In genomic region chr1:106735586-106735985, GRCm38 (mm10) we compare ENCODE assay signal across 8 mouse cellular contexts. TPM values are rescaled to one million over a fixed set of nuclear protein-coding genes. Genes with fewer than 3 reads are reported as not detected.
A peak's percentile ranks its signal among the peaks of the same experiment; 100 is the strongest.
DNase-seq lines count a peak whose midpoint lies in the region; ATAC-seq and TF ChIP-seq lines count a peak whose summit lies in the region.

No protein-coding gene starts in this region.

- DNase-seq in adrenal gland, postnatal 14 days, result peak; percentile 45
- DNase-seq in adrenal gland, postnatal 4 days (ENCODE audit: low spot score in 2 of 2), result no peak
- DNase-seq in left cerebral cortex, postnatal 14 days (ENCODE audit: low spot score in 2 of 2), result peak; percentile 49 to 54
- DNase-seq in left cerebral cortex, adult 9 months (ENCODE audit: low spot score in 2 of 2), result no peak
- peak; percentile 65 for DNase-seq in ZHBTc4 (ENCODE audit: low read depth, low spot score)
- peak; percentile 63 for DNase-seq in embryonic facial prominence, embryonic 11.5 days (ENCODE audit: low spot score)
- peak; percentile 72 for DNase-seq in lung, embryonic 14.5 days
- peak; percentile 45 for DNase-seq in stomach, postnatal 0 days (ENCODE audit: low spot score)

- no peak overlapping the region for H3K27ac ChIP-seq in embryonic facial prominence, embryonic 11.5 days (replicated peaks; ENCODE audit: low read depth, low read length)
- no peak overlapping the region for H3K27ac ChIP-seq in lung, embryonic 14.5 days (ENCODE audit: low read depth)
- no peak overlapping the region for H3K27ac ChIP-seq in stomach, postnatal 0 days (replicated peaks)

- H3K9me3 ChIP-seq in embryonic facial prominence, embryonic 11.5 days (replicated peaks; ENCODE audit: control insufficient read depth, low read length), result no peaks in the 10 kb centered on the region
- H3K9me3 ChIP-seq in lung, embryonic 14.5 days (ENCODE audit: low read depth, low read length), result no peaks in the 10 kb centered on the region
- no peaks in the 10 kb centered on the region for H3K9me3 ChIP-seq in stomach, postnatal 0 days (ENCODE audit: control insufficient read depth, low read length)

- WGBS in embryonic facial prominence, embryonic 11.5 days, result 60% methylated on average over 2 of the region's 2 CpGs
- WGBS in lung, embryonic 14.5 days, result 54% methylated on average over 2 of the region's 2 CpGs
- WGBS in stomach, postnatal 0 days, result 41% methylated on average over 2 of the region's 2 CpGs

- no peaks in the 10 kb centered on the region; the same call in 1 of the 2 replicates for H3K36me3 ChIP-seq in embryonic facial prominence, embryonic 11.5 days (replicated peaks; ENCODE audit: control insufficient read depth, insufficient read depth, low read depth, low read length)
- peaks cover 14% of the 10 kb centered on the region; the same call in 1 of the 2 replicates for H3K36me3 ChIP-seq in lung, embryonic 14.5 days (ENCODE audit: insufficient read depth)
- no peaks in the 10 kb centered on the region for H3K36me3 ChIP-seq in stomach, postnatal 0 days (ENCODE audit: control insufficient read depth, insufficient read depth, low read length)

- no peak overlapping the region for H3K4me3 ChIP-seq in embryonic facial prominence, embryonic 11.5 days (ENCODE audit: low read depth, low read length)
- no peak overlapping the region for H3K4me3 ChIP-seq in lung, embryonic 14.5 days (ENCODE audit: low read depth, low read length)
- H3K4me3 ChIP-seq in stomach, postnatal 0 days (ENCODE audit: low read depth, low read length), result no peak overlapping the region

- H3K4me1 ChIP-seq in embryonic facial prominence, embryonic 11.5 days (ENCODE audit: control insufficient read depth, insufficient read depth, low read length), result no peaks in the 10 kb centered on the region
- no peaks in the 10 kb centered on the region for H3K4me1 ChIP-seq in lung, embryonic 14.5 days (ENCODE audit: insufficient read depth)
- H3K4me1 ChIP-seq in stomach, postnatal 0 days (replicated peaks; ENCODE audit: control insufficient read depth, insufficient read depth), result no peaks in the 10 kb centered on the region

- ATAC-seq in embryonic facial prominence, embryonic 11.5 days (replicated peaks; ENCODE audit: insufficient number of reproducible peaks, low FRiP score, low TSS enrichment, low read depth), result no peak
- ATAC-seq in lung, embryonic 14.5 days (ENCODE audit: insufficient read depth), result no peak
- ATAC-seq in stomach, postnatal 0 days (ENCODE audit: low FRiP score, low TSS enrichment), result no peak

- peak; percentile 68 for TF ChIP-seq CTCF in lung, embryonic 14.5 days (IDR thresholded peaks at IDR 0.05; ENCODE audit: low read depth)
- peak; percentile 80 for TF ChIP-seq CTCF in stomach, postnatal 0 days (IDR thresholded peaks at IDR 0.05; ENCODE audit: low read depth)

- intact Hi-C loops in left cerebral cortex, postnatal 14 days (cut with DNase I), result no loop called here

- no peaks in the 10 kb centered on the region for H3K27me3 ChIP-seq in embryonic facial prominence, embryonic 11.5 days (ENCODE audit: control insufficient read depth, insufficient read depth, low read length)
- no peaks in the 10 kb centered on the region for H3K27me3 ChIP-seq in lung, embryonic 14.5 days (ENCODE audit: insufficient read depth, low read length)
- H3K27me3 ChIP-seq in stomach, postnatal 0 days (ENCODE audit: control insufficient read depth, insufficient read depth, low read length), result no peaks in the 10 kb centered on the region

- H3K4me2 ChIP-seq in embryonic facial prominence, embryonic 11.5 days (ENCODE audit: low read depth, low read length), result no peak overlapping the region
- H3K4me2 ChIP-seq in lung, embryonic 14.5 days, result no peak overlapping the region
- H3K4me2 ChIP-seq in stomach, postnatal 0 days (replicated peaks; ENCODE audit: low read depth), result no peak overlapping the region

- no peak for TF ChIP-seq EP300 in stomach, postnatal 0 days (optimal IDR thresholded peaks at IDR 0.05)

- H3K9ac ChIP-seq in embryonic facial prominence, embryonic 11.5 days (replicated peaks; ENCODE audit: low read length), result no peak overlapping the region
- no peak overlapping the region for H3K9ac ChIP-seq in lung, embryonic 14.5 days
- H3K9ac ChIP-seq in stomach, postnatal 0 days (ENCODE audit: low read length), result no peak overlapping the region

RNA-seq across cellular contexts. Expression of gene Bcl2, which starts 21.5 kb away (rescaled TPM):
- 6.0 and 10.1 TPM in 2 replicates for total RNA-seq in adrenal gland, postnatal 14 days (2021)
- 10 to 100 TPM in 1 of 2 experiments, 1 to 10 TPM in 1; 9.1 to 13.3 TPM for total RNA-seq in adrenal gland, postnatal 4 days (2021)
- total RNA-seq in left cerebral cortex, postnatal 14 days (2021), result 10 to 100 TPM; 12.3 to 12.4 TPM
- polyA plus RNA-seq in embryonic facial prominence, embryonic 11.5 days (2014; fragmentation: Nextera tagmentation; extraction: Ambion mirVana), result 7.1 and 7.6 TPM in 2 replicates
- polyA plus RNA-seq in lung, embryonic 14.5 days (2014; fragmentation: Nextera tagmentation; extraction: Ambion mirVana), result 16.2 and 16.5 TPM in 2 replicates
- polyA plus RNA-seq in stomach, postnatal 0 days (2015; fragmentation: Nextera tagmentation; extraction: Ambion mirVana), result 5.6 and 6.2 TPM in 2 replicates

RNA-seq across cellular contexts. Expression of gene Kdsr, which starts 23.9 kb away (rescaled TPM):
- total RNA-seq in adrenal gland, postnatal 14 days (2021), result 27.7 and 29.2 TPM in 2 replicates
- 10 to 100 TPM; 26.3 to 30.8 TPM for total RNA-seq in adrenal gland, postnatal 4 days (2021)
- 10 to 100 TPM; 24.0 to 24.8 TPM for total RNA-seq in left cerebral cortex, postnatal 14 days (2021)
- 12.1 and 12.9 TPM in 2 replicates for polyA plus RNA-seq in embryonic facial prominence, embryonic 11.5 days (2014; fragmentation: Nextera tagmentation; extraction: Ambion mirVana)
- 15.9 and 16.5 TPM in 2 replicates for polyA plus RNA-seq in lung, embryonic 14.5 days (2014; fragmentation: Nextera tagmentation; extraction: Ambion mirVana)
- 18.3 and 18.9 TPM in 2 replicates for polyA plus RNA-seq in stomach, postnatal 0 days (2015; fragmentation: Nextera tagmentation; extraction: Ambion mirVana)

Comparison
In these comparisons a context has a peak if more than half of its experiments do, and no peak if none do; other contexts are left out.
1. DNase-seq: peak in adrenal gland, postnatal 14 days (single experiment), left cerebral cortex, postnatal 14 days (2 of 2), ZHBTc4 (single experiment), embryonic facial prominence, embryonic 11.5 days (single experiment), lung, embryonic 14.5 days (single experiment) and stomach, postnatal 0 days (single experiment); none in adrenal gland, postnatal 4 days (0 of 2) and left cerebral cortex, adult 9 months (0 of 2).